30 mouse cellular contexts compared by ENCODE assay signal in genomic region chr1:82461041-82461440, GRCm38 (mm10).
DNase-seq lines count a peak whose midpoint lies in the region.
"Had no signal": no experiment of that assay in that cellular context is flagged by ENCODE, and none has a peak within 500 bp of the region (broad histone marks: within the 10 kb centered on the region; RNA-seq: fewer than 3 reads in every experiment).

No protein-coding gene starts in this region.

- H3K4me1 ChIP-seq in heart, embryonic 10.5 days = 0 out of 2 replicates have a peak, but pooled peaks cover 4% of the 10 kb centered on the region
- H3K4me1 ChIP-seq: embryonic facial prominence, embryonic 15.5 days; heart, embryonic 13.5 days; limb, embryonic 15.5 days; liver, embryonic 13.5 days had no signal

- DNase-seq in heart, adult 9 months (ENCODE audit: low spot score in 2 of 2) = peak; percentile 46 to 72
- no peak for DNase-seq in heart, embryonic 10.5 days (ENCODE audit: low spot score)
- peak; percentile 57 to 60 for DNase-seq in gastrocnemius, adult 8-10 months (ENCODE audit: low spot score in 2 of 2)
- peak; percentile 66 for DNase-seq in gastrocnemius, postnatal 25 days
- peak; percentile 34 for DNase-seq in heart, postnatal 4 days
- DNase-seq in urinary bladder, postnatal 10 days (ENCODE audit: low spot score) = no peak
- no peak for DNase-seq in urinary bladder, adult 18-20 months (ENCODE audit: low spot score in 2 of 2)
- DNase-seq: adrenal gland, adult 2 months; adrenal gland, postnatal 36 days; B cell, adult 2 months; cerebellum, adult 18-20 months; cerebellum, postnatal 25 days; forebrain, postnatal 0 days; kidney, adult 9 months; kidney, postnatal 10 days; layer of hippocampus, adult 9-11 months; liver, embryonic 13.5 days; lung, adult 18-20 months; lung, postnatal 14 days; midbrain, embryonic 14.5 days; right cerebral cortex, postnatal 25 days; thymus, adult 2 months; thymus, postnatal 4 days had no signal

- H3K4me3 ChIP-seq in heart, embryonic 10.5 days = no peak overlapping the region
- H3K4me3 ChIP-seq: embryonic facial prominence, embryonic 10.5 days; embryonic facial prominence, embryonic 15.5 days; forebrain, embryonic 12.5 days; heart, embryonic 13.5 days; limb, embryonic 10.5 days; limb, embryonic 15.5 days; liver, embryonic 13.5 days had no signal

- H3K27ac ChIP-seq in heart, embryonic 10.5 days = no peak overlapping the region
- H3K27ac ChIP-seq: embryonic facial prominence, embryonic 10.5 days; embryonic facial prominence, embryonic 15.5 days; forebrain, embryonic 12.5 days; heart, embryonic 13.5 days; hindbrain, embryonic 14.5 days; limb, embryonic 10.5 days; limb, embryonic 15.5 days; liver, embryonic 13.5 days had no signal

- H3K36me3 ChIP-seq in heart, embryonic 10.5 days = no peaks in the 10 kb centered on the region
- H3K36me3 ChIP-seq: embryonic facial prominence, embryonic 10.5 days; embryonic facial prominence, embryonic 15.5 days; forebrain, embryonic 12.5 days; heart, embryonic 13.5 days; limb, embryonic 10.5 days; limb, embryonic 15.5 days; liver, embryonic 13.5 days had no signal

- H3K27me3 ChIP-seq in heart, embryonic 10.5 days (ENCODE audit: insufficient read depth, poor library complexity, severe bottlenecking) = no peaks in the 10 kb centered on the region
- H3K27me3 ChIP-seq: embryonic facial prominence, embryonic 15.5 days; heart, embryonic 13.5 days; limb, embryonic 15.5 days; liver, embryonic 13.5 days had no signal

- no peaks in the 10 kb centered on the region for H3K9me3 ChIP-seq in heart, embryonic 10.5 days
- H3K9me3 ChIP-seq: embryonic facial prominence, embryonic 10.5 days; embryonic facial prominence, embryonic 15.5 days; forebrain, embryonic 12.5 days; heart, embryonic 13.5 days; limb, embryonic 10.5 days; limb, embryonic 15.5 days; liver, embryonic 13.5 days had no signal

- 65% methylated on average over 4 of the region's 4 CpGs for WGBS in heart, embryonic 10.5 days

Comparison
In these comparisons a context has a peak if more than half of its experiments do, and no peak if none do; other contexts are left out.
1. DNase-seq: peak in heart, adult 9 months (2 of 2), gastrocnemius, adult 8-10 months (2 of 2), gastrocnemius, postnatal 25 days (single experiment) and heart, postnatal 4 days (single experiment); none in heart, embryonic 10.5 days (single experiment), urinary bladder, postnatal 10 days (single experiment) and urinary bladder, adult 18-20 months (0 of 2).